Mouse (Mus musculus): ENCODE results near the gene Fgfr2.
A peak's percentile ranks its signal among the peaks of the same experiment; 100 is the strongest.

Fgfr2 gene

DNA sequence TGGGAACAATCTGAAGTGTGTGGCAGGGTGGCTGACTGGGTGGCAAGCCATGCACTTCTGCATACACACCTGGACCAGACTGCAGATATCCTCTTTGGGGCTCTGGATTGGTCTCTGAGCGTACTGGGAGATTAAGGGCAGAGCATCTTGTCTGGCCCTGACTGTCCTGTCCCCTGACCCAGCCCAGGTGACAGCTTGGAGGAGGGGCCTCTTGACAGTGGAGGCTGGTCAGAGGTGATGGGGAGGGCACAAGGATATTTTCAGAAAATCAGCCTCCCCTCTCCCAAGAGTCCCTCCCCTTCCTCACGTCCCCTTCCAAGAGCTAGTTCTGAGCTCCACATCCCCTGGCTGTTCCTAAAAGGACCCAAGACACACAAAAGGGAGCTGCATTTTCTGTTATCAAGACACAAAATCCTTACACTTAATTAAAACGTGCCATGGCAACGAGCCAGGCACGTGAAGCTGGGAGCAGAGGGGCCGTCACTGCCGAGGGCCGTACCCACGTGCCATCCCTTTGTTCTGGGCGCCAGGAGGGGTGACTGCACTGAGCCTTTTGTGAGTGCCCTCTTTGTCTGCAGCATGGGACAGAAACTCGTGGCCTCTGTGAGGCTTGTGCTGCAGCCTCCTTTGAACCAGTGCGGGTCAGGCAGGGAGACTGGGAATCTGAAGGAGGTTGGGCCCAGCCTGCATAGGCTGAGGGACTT lies 1525.2 kb downstream of the Fgfr2 start:
- DNase-seq (ENCODE audit: low spot score): no peak

DNA sequence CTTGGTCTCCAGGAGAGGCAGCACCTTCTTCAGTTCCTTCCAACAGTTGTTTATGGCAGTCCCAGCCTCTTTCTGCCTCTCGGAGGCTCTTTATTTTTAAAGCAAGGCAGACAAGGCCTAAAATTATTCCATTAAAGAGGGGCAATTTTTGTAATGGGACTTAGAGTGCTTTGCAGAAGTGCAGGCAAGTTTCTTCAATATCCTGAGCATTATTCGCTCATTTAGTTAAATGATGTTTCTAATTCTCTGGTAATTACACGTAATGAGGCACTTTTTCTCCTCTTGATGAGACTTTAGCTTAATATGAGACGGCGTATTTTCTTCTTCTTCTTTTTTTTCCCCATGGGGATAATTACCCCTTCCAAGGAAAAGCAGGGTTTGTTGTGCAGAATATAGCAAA lies 1537.6 kb downstream of the Fgfr2 start:
- no peak for DNase-seq (ENCODE audit: low spot score)

- no peak for DNase-seq (ENCODE audit: low spot score)
Measured at GRCm38 (mm10) chr7:131582178-131582577, 1541.0 kb downstream of the Fgfr2 start.

GRCm38 (mm10) chr7:131575246-131575645 lies 1547.9 kb downstream of the Fgfr2 start:
- DNase-seq (ENCODE audit: low spot score): no peak

- no peak for DNase-seq (ENCODE audit: low spot score)
Measured at GRCm38 (mm10) chr7:131560697-131561042, 1562.5 kb downstream of the Fgfr2 start.

GRCm38 (mm10) chr7:131559986-131560696 lies 1563.0 kb downstream of the Fgfr2 start, which contains the start of gene Bub3:
Gene Bub3 (plus strand): TSS chr7:131560222.
- DNase-seq (ENCODE audit: low spot score): peak; percentile 95

GRCm38 (mm10) chr7:131557751-131558150 lies 1565.4 kb downstream of the Fgfr2 start:
- DNase-seq (ENCODE audit: low spot score): no peak

DNA sequence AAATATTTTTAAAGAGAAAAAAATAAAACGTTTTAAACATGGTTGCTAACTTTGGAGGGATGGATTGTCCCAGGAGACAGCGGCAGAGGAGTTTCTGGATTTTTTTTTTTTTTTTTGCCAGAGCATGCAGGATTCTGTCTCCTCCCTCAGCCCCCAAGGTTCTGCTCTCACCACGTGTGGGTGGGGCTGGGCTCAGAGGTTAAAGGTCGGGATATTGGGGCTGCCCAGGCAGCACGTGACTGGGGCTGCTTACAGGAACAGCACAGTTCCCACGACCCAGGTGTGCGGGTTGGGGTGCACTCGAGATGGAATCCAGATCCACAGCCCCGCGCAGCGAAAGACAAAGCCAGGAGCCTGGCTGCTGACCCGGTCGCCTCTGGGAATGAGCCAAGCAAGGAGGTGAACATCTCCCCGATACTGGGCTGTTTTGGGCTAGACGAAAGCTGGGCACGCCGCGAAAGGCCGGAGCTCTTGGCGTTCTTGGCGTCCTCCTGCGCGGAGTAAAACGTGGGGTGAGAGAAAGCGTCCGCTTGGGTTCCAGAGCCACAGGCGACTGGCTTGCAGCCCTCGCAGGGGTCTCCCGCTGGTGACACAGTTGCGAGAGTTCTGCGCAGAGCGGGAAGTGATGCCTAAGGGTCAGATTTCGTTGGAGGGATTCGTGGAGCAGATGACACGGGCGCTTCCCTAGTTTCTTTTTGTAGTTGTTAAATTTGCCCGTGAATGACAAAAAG lies 1566.4 kb downstream of the Fgfr2 start:
- no peak for DNase-seq (ENCODE audit: low spot score)

DNA sequence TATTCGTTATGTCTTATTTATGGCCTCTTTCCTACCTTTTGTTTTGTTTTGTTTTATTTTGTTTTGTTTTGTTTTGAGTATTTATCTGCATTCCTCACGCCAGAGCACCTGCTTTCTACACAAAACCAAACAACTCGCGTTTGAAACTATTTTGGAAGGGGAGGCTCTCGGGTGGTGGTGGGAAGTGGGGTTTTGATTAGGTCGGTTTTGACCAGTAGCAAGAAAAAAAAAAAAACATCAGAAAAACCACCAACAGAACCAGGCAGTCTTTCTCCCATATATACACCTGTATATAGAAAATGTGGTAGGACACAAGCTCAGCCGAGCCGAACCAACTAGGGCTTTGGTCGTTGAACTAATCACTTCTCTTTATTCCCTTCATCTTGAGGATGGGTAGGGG lies 1567.0 kb downstream of the Fgfr2 start:
- DNase-seq (ENCODE audit: low spot score): no peak

DNA sequence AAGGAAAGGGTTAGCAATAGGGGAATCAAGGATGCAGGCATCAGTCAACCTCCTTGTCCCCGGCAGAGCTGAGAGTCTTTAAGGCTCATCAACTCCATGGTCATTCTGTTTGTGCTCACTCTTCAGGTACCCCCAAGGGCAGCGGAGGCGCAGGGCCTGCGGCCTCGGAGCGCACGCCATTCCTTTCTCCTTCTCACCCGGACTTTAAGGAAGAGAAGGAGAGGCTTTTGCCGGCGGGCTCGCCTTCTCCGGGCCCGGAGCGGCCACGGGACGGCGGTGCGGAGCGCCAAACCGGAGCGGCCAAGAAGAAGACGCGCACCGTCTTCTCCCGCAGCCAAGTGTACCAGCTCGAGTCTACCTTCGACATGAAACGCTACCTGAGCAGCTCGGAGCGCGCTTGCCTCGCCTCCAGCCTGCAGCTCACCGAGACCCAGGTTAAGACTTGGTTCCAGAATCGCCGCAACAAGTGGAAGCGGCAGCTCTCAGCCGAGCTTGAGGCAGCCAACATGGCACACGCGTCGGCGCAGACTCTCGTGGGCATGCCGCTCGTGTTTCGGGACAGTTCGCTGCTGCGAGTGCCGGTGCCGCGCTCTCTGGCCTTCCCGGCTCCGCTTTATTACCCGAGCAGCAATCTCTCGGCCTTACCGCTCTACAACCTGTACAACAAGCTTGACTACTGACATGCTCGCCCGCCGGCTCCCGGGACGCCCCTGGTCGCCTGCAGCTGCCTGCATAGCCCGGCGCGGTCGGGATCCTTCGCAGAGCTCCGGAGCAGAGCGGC lies 1567.7 kb downstream of the Fgfr2 start:
- no peak for DNase-seq (ENCODE audit: low spot score)

DNA sequence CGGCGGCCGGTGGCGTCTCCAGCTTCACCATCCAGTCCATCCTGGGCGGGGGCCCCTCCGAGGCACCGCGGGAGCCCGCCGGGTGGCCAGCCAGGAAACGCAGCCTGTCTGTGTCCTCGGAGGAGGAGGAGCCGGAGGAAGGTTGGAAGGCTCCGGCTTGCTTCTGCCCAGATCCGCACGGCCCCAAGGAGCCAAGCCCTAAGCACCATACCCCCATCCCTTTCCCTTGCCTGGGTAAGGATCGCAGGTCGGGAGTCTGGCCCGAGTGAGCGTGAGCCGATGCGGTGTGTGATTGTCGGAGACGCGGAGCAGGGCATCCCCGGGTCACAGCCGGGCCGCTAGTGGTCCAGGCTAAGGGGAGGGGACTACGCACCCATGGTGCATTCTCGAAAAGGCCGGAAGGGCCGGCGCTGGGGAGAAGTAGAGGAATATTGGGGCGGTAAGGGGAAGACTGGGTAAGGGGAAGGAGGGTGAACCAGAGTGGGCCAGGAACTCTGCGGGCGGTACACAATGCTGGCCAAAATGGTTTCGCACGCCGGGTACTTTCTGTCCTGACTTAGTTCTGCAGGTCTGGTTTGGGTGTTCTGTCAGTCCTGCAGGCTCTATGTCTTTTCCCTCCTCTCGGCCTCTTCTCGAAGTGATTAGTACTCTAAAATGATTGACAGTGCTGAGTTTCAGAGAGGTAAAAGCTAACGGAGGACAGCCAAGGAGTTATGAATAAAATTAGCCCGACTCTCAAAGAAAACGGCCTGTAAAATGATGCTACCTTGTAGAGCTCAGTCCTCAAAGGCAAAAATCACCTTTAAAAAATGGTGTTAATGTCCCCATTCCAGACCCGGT lies 1568.6 kb downstream of the Fgfr2 start:
- DNase-seq (ENCODE audit: low spot score): no peak

DNA sequence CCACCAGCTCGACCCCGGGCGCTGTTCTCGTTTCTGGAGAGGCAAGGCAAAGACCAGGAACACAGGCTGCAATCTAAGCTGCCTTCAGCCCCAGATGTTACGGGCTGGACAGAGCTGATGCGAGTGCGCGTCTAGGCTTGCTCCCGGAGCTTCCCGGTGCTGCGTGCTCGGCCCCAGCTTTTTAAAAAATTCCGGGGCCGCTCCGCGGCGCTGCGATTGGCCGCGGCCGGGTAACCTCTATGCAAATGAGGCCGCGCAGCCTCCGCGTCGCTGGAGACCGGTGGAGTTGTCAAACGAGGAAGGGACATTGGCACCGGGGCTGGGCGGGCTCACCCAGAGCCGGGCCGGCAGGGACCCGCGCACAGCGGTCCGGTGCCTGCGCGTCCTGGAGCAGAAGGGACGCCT lies 1569.4 kb downstream of the Fgfr2 start:
- DNase-seq (ENCODE audit: low spot score): peak; percentile 32

DNA sequence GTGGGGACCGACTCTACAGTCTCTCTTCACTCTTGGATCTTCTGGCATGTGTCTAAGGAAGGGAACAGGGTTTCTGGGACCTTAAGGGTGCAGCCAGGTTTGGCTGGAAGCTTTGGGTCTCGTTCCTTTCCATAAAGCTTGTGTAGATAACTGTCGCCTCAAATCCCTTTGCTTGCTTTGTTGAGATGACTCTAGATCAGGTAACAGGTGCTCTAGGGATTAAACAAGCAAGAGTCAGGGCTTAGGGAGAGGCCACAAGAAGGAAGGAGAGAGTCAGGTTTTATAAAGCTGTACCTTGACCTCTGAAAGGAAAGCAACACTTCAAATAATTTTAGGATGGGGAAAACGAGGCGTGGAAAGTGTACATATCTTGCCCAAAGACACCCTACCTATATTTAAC lies 1570.4 kb downstream of the Fgfr2 start:
- no peak for DNase-seq (ENCODE audit: low spot score)

- DNase-seq (ENCODE audit: low spot score): no peak
Measured at GRCm38 (mm10) chr7:131551931-131552741, 1571.0 kb downstream of the Fgfr2 start.

DNA sequence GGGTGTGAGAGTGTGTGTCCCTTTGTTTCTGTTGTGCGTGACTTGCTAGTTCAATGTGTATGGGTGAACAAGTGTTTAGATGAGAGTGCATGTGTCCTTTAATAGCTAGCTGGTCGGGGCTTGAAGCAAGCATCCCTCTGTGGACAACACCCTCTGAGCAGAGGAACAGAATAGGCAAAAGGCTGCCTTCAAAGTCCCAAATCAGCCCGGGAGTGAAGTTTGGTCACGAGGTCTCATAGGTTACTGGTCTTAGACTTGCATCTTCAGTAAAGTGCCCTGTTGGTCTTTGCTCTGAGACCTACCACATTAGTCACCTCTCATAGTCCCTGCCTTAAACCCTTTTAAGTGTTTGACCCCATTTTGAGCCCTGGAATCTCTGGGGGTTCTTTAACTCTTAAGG lies 1571.7 kb downstream of the Fgfr2 start:
- no peak for DNase-seq (ENCODE audit: low spot score)

GRCm38 (mm10) chr7:131548473-131548872 lies 1574.7 kb downstream of the Fgfr2 start, which contains the start of gene Hmx2:
Gene Hmx2 (plus strand): TSS chr7:131548773.
- no peak for DNase-seq (ENCODE audit: low spot score)

DNA sequence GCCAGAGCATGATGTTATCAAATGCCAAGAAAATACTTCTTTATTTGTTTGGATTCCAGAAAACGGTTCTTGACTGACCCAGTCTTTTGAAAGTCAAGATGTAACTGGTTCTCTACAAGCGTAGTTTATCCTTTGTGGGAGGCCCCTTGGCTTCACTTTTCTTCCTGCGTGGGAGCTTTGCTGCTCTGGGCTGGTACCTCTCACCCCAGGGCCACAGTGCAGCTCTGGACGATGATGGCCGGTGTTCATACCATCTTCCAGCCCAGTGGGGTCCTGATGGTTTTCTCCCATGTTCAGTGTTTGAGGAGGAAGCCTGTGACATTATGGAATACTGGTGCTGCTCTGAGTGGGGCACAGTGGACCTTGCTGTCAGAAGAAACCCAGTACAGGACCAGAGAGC lies 1575.7 kb downstream of the Fgfr2 start:
- no peak for DNase-seq (ENCODE audit: low spot score)

GRCm38 (mm10) chr7:131546423-131546822 lies 1576.7 kb downstream of the Fgfr2 start:
- no peak for DNase-seq (ENCODE audit: low spot score)

DNA sequence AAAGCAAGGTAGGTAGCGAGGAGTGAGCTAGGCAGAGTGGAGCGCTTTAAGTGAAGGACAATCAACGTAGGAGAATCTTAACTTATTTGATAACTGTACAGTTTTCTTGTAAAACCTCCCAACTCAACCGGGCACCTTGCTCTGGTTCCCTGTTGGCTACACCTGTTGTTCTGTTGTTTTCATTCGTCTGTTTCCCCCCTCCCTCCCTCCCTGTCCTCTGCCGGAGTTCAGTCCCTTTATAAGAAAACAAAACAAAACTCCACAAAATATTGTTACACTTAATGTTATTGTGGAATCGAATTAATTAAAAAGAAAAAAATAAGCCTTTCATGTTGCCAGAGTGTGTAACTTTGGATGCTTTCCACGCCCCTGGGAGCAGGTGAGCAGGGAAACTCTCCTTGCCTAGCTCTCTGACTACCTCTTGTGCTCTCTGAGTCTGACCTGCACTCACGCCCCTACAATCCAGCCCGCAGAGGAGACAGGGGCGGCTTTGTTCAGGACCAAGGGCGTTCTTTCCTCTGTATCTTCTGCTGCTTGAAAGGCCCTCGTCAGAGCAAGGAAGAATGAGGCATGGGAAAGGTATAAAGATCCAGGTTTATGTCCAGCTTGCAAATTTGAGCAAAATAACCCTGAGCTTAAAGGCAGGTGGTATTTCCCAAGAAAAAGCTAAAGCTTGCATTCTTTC lies 1577.3 kb downstream of the Fgfr2 start:
- no peak for DNase-seq (ENCODE audit: low spot score)

GRCm38 (mm10) chr7:131544871-131545270 lies 1578.3 kb downstream of the Fgfr2 start:
- DNase-seq (ENCODE audit: low spot score): no peak

Measured in lung, postnatal 25 days (tissue).